Mouse (Mus musculus) 3T3-L1 (cell line): ENCODE measurements at regions not wholly inside any gene's neighbourhood (a gene's known extent, or its start where the extent isn't known, plus 50 kb on each side); places are given as distances from the start of the nearest gene placed in this dataset.
"Not testable (repeated sequence)": the region's sequence is repeated elsewhere in the genome, so short reads cannot be mapped to it uniquely, and the experiment has no call there.

Experiments used
- DNase-seq: peaks from one replicate; pipeline ENCODE4 v3.0.0-alpha.2; 2015; ENCODE audit warnings: low read depth, low spot score

- no peak for DNase-seq
Observed at GRCm38 (mm10) chr10:69044171-69044651, 107.0 kb upstream of the Rhobtb1 start.

- DNase-seq, result no peak
Observed at GRCm38 (mm10) chr10:69045275-69045674, 106.0 kb upstream of the Rhobtb1 start.

- DNase-seq, result no peak
Observed at GRCm38 (mm10) chr10:69046008-69046555, 105.2 kb upstream of the Rhobtb1 start.

- no peak for DNase-seq
Observed at GRCm38 (mm10) chr10:69078008-69078407, 73.2 kb upstream of the Rhobtb1 start.

GRCm38 (mm10) chr10:69086184-69086583 lies 65.0 kb upstream of the Rhobtb1 start:
- no peak for DNase-seq

GRCm38 (mm10) chr10:69091872-69092271 lies 59.4 kb upstream of the Rhobtb1 start:
- no peak for DNase-seq

GRCm38 (mm10) chr10:69100021-69100420 lies 51.2 kb upstream of the Rhobtb1 start:
- no peak for DNase-seq

- not testable (repeated sequence) for DNase-seq
Observed at GRCm38 (mm10) chr10:69100742-69101141, 50.5 kb upstream of the Rhobtb1 start.
